Mouse (Mus musculus) hematopoietic stem cell, adult 5-6 weeks (primary cell): Measurements from ENCODE around the gene Pdzrn4. TPM values are rescaled to one million over a fixed set of nuclear protein-coding genes. Genes with fewer than 3 reads are reported as not detected.

Experiments used
- ATAC-seq, 2 experiments: fragments of 125-278 bp in 1 of 2; replicated peaks in 1 of 2; 2 replicates each; pipeline ENCODE4 v1.8.0; 2016 to 2017; ENCODE audit warnings: inconsistent platforms in 2 of 2, mild to moderate bottlenecking in 2 of 2, moderate number of reproducible peaks in 2 of 2, low read depth in 1 of 2, moderate TSS enrichment in 1 of 2; ENCODE audit not compliant: low FRiP score in 2 of 2, poor library complexity in 2 of 2, severe bottlenecking in 2 of 2, insufficient read depth in 1 of 2, low TSS enrichment in 1 of 2
- total RNA-seq: library from RNA; stranded (forward); fragments of 172-1452, 232-1000 nt; gene quantifications from 2 replicates; pipeline ENCODE4 v1.2.3, GENCODE M21; 2017

Pdzrn4 gene
- total RNA-seq, 1 experiment from 2014 or later, result not detected

DNA sequence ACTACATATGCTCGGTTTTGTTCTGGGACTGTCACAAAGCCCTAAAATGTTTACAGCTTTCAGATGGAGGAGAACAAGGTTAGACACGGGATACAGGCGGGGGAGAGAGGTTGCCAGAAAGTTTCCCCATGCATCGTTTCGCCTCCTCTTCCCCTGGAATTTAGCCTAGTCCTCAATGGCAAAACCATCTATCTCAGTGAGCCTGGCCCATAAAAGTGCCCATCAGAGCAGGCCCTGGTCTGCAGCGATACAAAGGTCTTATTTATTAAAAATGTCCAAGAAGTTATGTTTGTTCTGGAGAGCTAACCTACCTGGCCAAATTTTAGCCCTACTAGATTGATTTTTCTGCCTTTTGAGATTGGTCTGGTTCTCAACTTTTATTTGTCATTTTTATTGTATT, 165.5 kb downstream of the Pdzrn4 start:
- no peak for ATAC-seq

DNA sequence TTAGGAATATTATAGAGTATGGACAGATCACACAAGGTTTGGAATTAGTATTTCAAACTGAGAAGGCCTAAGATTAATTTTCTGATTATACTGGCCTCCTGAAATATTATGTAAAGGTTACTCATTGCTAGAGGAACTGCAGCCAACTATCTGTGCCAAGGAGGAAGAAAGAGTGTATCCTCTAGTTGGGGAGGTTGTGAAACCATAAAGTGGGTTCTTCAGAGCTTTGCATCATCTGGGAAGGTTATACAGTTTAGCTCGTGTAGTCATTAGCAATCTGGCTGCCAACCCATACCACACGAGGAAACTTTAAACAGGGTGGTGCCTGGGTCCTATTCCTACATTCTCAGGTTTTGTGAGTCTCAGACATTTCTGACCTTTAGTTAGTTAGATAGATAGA, 166.9 kb downstream of the Pdzrn4 start:
- no peak for ATAC-seq

DNA sequence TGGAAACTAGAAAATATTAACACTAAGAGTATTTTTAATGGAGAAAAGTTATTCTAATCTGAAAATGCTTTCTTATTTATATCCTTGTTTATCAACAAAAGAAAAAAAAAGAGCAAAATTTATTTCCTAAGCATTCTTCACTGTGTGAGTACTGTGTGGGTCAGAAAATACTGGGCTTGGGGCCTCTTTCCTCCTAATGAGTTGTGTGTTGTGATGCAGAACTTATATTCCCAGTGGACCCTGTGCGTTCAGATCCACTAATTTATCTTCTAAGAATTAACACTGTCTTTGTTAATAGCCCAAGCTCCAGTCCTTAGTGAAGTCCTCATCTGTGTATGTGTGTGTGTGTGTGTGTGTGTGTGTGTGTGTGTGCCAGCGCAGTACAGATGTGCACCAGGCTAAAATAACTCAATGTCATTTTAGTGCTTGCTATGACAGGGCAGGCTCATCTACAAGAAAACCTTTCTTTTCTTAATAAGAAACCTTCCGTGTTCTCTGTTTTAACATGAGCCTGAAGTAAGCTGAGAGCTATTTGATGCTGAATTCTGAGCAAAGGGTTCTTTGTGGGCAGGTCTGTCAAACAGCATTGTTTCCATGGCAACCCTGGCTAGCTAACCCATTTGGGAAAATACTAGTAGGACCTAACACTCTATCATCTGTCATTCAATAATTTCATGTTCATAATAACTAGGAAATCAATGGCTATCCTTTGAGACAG, 174.0 kb downstream of the Pdzrn4 start:
- no peak for ATAC-seq

GRCm38 (mm10) chr15:92571244-92571539, 174.5 kb downstream of the Pdzrn4 start:
- no peak for ATAC-seq

GRCm38 (mm10) chr15:92577476-92577875, 180.8 kb downstream of the Pdzrn4 start:
- no peak for ATAC-seq

- ATAC-seq, result no peak
These were observed 183.5 kb downstream of the Pdzrn4 start for GRCm38 (mm10) chr15:92580217-92580616.

DNA sequence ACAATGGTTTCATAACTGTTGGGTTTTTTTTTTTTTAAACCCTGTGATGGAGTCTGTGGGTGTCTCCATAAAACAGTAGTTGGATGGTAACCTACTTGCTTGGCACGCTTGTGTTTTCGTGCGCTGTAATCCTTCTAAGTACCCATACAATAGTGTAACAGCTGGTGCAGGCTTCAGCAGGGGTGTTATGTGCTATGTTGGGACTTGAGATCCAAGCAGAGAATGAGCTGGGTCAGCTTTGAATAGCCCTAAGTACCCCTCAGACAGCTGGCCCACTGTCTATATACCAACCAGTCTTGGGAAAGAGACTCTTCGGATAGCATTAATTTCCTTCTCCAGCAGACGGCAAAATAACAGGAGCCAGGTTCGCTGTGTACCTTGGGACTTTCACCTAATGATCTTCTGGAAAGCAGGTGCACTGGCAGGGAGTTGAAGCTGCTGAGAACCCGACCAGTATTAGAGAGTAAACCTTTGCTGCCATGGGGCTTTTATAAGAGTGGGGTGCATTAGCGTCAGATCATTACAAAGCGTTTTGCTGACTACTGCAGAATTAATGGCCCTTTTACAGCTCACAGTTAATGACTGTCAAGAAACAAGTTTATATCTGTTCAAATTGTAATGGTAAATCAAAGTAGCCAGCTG, 184.2 kb downstream of the Pdzrn4 start:
- ATAC-seq, result no peak

GRCm38 (mm10) chr15:92584357-92585138, 187.9 kb downstream of the Pdzrn4 start:
- ATAC-seq, result no peak

- ATAC-seq, result no peak
These were observed 190.8 kb downstream of the Pdzrn4 start for GRCm38 (mm10) chr15:92587431-92587830.

- ATAC-seq, result no peak
These were observed 198.0 kb downstream of the Pdzrn4 start for GRCm38 (mm10) chr15:92594721-92595120.

DNA sequence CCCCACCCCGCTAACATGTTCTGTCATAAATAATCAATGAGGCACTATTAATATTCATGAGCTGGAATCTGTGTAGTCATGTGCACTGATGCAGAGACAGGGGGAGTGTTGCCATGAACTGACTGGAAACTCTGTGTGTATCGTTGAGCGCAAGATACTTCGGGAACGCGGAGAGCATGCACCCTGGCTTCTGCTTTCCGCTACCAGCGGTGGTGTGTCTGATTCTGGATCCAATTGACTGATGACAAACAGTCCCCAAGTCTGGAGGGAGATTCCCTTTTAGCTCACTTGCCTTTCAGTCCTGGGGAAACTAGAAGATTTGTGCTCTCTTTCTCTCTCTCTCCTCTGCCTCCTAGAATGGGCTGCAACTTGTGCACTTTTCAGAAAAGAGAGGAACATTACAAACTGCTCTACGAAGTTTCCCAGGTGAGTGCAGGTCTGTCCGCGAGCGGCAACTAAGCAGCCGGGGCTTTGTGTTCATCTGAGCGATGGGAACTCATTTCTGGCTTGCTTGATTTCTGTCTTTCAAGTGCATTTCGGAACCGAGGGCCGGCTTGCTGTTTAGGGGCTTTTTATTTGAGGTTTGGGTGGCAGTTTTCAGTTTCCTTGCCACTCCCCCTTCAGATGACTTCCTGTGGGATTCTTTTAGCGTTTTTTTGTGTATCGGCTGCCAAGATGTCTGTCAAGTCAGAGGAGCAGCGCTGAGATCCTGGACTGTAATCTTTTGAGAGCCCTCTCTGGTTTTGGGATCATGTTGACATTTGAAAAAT, 200.5 kb downstream of the Pdzrn4 start:
- peak; percentile 37 to 53 for ATAC-seq

DNA sequence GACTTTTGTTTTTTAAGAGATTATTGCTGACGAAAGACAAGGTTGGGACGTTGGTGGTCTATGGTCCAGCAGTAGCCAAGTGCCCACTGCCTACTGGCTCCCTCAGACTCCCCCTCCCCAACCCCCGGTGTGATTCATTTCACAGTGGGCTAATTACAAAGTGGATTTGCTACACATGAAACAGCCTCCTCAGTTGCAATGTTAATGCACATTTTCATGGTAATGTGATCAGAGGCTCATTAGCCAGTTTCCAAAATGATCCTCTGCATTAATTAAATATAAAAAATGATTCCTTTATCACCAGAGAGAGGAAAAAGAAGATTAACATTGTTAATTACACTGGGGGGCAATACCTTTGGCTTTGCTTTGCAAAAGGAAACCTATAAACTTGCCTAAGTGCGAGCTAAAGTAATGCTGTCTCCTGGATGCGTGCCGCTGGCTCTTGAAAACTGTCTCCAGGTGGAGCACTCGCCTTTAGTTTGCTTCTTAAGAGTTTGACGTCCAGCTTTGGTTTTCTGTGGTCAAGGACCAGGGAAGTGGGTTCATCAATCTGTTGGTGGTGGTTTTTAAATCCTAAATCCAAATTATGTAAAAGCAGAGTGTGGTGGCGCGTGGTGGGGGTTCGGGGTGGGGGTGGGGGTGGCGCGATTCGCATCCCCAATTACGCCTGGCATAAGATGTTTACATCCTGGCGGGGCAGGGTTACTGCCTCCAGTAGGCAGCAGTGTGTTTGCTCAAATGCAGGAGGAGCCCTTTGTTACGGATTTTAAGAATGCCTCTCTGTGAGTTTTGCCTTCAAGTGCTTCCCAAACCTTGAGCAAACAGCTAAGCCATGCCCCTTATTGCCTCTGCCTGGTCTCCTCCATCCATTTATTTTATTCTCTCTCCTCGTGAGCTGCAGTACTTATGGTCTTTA, 202.0 kb downstream of the Pdzrn4 start:
- ATAC-seq, result no peak

DNA sequence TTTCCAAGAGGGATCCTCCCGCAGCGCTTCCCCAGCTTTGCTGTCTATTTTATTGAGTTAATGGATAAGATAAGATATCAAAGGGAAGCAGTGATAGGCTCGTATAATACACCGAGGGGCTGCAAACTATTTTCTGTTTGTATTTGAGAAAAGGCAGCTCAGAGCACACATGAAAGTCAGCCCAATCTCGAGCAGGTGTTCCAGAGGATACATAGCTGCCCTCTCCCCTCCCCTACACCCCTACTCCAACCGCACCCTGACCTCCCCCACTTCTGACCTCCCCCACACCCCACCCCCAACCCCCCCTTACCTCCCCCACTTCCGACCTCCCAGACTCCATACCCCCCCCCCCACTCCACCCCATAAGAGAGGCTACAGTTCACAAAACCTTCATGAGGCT, 202.7 kb downstream of the Pdzrn4 start:
- no peak for ATAC-seq

DNA sequence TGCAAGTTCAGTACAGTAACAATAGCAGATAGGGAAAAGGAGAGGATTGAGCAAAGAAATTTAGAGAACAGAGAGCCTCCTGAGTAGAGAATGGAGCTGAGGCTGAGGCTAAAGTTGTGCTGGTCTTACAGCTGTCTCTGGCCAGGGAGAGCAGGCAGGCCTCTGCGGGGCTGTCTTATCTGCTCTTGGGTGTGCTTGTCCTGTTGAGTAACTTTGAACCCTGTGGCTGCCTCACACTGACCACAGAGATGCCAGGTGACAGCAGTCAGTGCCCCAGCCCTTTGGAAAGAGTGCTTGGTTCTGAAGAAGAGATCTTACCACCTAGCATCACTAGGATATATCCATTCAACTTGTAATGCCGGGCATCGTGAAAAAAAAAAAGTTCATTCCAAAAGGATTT, 214.2 kb downstream of the Pdzrn4 start:
- no peak for ATAC-seq

- no peak for ATAC-seq
These were observed 215.7 kb downstream of the Pdzrn4 start for GRCm38 (mm10) chr15:92612386-92612785.

GRCm38 (mm10) chr15:92613228-92613627, 216.5 kb downstream of the Pdzrn4 start:
- ATAC-seq, result no peak

DNA sequence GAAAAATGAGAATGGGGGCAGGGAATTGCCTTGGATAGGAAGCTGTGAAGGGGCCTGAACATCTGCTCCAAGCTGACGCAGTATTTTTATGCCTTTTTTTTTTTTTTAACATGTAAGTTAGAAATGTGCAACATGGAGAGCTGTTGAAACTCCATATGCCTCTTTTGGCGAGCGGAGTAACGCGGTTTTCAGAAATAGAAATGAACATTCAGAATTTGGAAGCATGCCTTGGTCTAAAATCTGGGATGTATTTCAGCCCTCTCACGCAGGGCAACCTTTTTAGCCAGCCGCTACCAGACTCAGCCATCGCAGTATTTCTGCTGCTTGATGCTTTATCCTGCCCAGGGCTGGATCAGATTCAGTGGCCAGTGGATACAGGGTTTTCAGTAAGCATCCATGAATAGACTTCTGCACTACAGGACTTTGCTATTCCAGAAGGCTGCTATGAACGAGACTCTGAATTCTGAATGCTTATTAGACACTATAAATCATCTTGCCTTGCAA, 225.1 kb downstream of the Pdzrn4 start:
- no peak for ATAC-seq
